Mouse (Mus musculus) neural tube, embryonic 15.5 days (tissue): ENCODE data around the gene Hdac11. TPM values are rescaled to one million over a fixed set of nuclear protein-coding genes. Genes with fewer than 3 reads are reported as not detected.
"Not testable (repeated sequence)": the region's sequence is repeated elsewhere in the genome, so short reads cannot be mapped to it uniquely, and the experiment has no call there.

Experiments
- ATAC-seq: fragments of 200-750 bp; cut with Nextera tagmentation; 2 replicates; pipeline ENCODE4 v1.8.0; 2017; ENCODE audit warnings: mild to moderate bottlenecking, moderate TSS enrichment, moderate library complexity; ENCODE audit not compliant: low FRiP score
- H3K27ac ChIP-seq: fragments of 300-500 bp; sonication (generic); replicated peaks from 2 replicates; pipeline ENCODE4 v1.5.1; 2015; ENCODE audit warnings: mild to moderate bottlenecking, inconsistent platforms
- H3K27me3 ChIP-seq: fragments of 300-500 bp; sonication (generic); replicated peaks from 2 replicates; pipeline ENCODE4 v1.6.1; 2015; ENCODE audit warnings: inconsistent platforms
- H3K36me3 ChIP-seq: fragments of 300-500 bp; sonication (generic); 2 replicates; pipeline ENCODE4 v1.6.1; 2015; ENCODE audit warnings: inconsistent platforms
- H3K4me1 ChIP-seq: fragments of 300-500 bp; sonication (generic); 2 replicates; pipeline ENCODE4 v1.6.1; 2015; ENCODE audit warnings: inconsistent platforms
- H3K4me2 ChIP-seq: fragments of 300-500 bp; sonication (generic); 2 replicates; pipeline ENCODE4 v1.6.1; 2015; ENCODE audit warnings: inconsistent platforms, mild to moderate bottlenecking, moderate library complexity
- H3K4me3 ChIP-seq: fragments of 300-500 bp; sonication (generic); replicated peaks from 2 replicates; pipeline ENCODE4 v1.5.1; 2015; ENCODE audit warnings: mild to moderate bottlenecking, inconsistent platforms
- H3K9ac ChIP-seq: fragments of 300-500 bp; sonication (generic); replicated peaks from 2 replicates; pipeline ENCODE4 v1.6.1; 2015; ENCODE audit warnings: mild to moderate bottlenecking, inconsistent platforms
- H3K9me3 ChIP-seq: fragments of 300-500 bp; sonication (generic); replicated peaks from 2 replicates; pipeline ENCODE4 v1.6.1; 2016; ENCODE audit warnings: inconsistent platforms
- WGBS: fragments of 180-500 bp; shearing (Covaris S2); methylation state at CpG from one replicate; pipeline ENCODE4 v1.1.7; 2015; ENCODE audit warnings: mixed read lengths; 5-methylcytosine and 5-hydroxymethylcytosine counted together
- polyA plus RNA-seq: library from polyadenylated mRNA; unstranded; fragments of >200 nt; fragmentation: Nextera tagmentation; extraction: Ambion mirVana; gene quantifications from 2 replicates; pipeline ENCODE4 v1.2.1, GENCODE M21; 2015

Gene Hdac11
- polyA plus RNA-seq, 1 experiment from 2014 or later = 51.5 TPM

- peaks cover 10% of the 10 kb centered on the region for H3K27me3 ChIP-seq
- H3K4me1 ChIP-seq = peaks cover 23% of the 10 kb centered on the region
- peak overlapping the region; percentile 18; the same call in 1 of the 2 replicates for H3K27ac ChIP-seq
- H3K9ac ChIP-seq = no peak overlapping the region
- H3K9me3 ChIP-seq = no peaks in the 10 kb centered on the region
- H3K4me2 ChIP-seq = no peak overlapping the region
- no peak for ATAC-seq
- no peak overlapping the region for H3K4me3 ChIP-seq
- 11% methylated on average over 2 of the region's 2 CpGs for WGBS
- no peaks in the 10 kb centered on the region for H3K36me3 ChIP-seq
These were observed 53.3 kb downstream of the Hdac11 start for GRCm38 (mm10) chr6:91209780-91210179.

- peaks cover 10% of the 10 kb centered on the region for H3K27me3 ChIP-seq
- H3K4me1 ChIP-seq = peaks cover 23% of the 10 kb centered on the region
- no peaks in the 10 kb centered on the region for H3K9me3 ChIP-seq
- WGBS = 74% methylated on average over 3 of the region's 3 CpGs
- no peak overlapping the region for H3K9ac ChIP-seq
- H3K36me3 ChIP-seq = no peaks in the 10 kb centered on the region
- H3K4me2 ChIP-seq = no peak overlapping the region
- H3K4me3 ChIP-seq = no peak overlapping the region
- ATAC-seq = no peak
- H3K27ac ChIP-seq = no peak overlapping the region
These were observed 54.4 kb downstream of the Hdac11 start for GRCm38 (mm10) chr6:91210852-91211251.

DNA sequence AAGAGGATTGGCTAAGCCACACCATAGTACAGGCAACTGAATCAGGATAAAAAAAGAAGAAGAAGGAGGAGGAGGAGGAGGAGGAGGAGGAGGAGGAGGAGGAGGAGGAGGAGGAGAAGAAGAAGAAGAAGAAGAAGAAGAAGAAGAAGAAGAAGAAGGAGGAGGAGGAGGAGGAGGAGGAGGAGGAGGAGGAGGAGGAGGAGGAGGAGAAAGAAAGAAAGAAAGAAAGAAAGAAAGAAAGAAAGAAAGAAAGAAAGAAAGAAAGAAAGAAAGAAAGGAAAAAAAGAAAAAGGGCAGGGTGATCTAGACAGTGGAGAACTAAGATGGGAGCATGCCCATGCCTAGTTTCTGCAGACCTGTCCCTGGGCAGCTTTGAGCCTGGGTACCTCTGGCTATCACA is 55.7 kb downstream of the Hdac11 start, which contains the start of gene Fbln2:
TSS of gene Fbln2 (plus strand) at position 301 of the 400 bp plus-strand sequence.
- H3K36me3 ChIP-seq, H3K27me3 ChIP-seq, ATAC-seq, H3K27ac ChIP-seq, H3K9me3 ChIP-seq: not testable (repeated sequence)
- H3K9ac ChIP-seq = peak within 1 kb of the TSS; percentile 38; the same call in 1 of the 2 replicates
- peak within 1 kb of the TSS; percentile 60 for H3K4me2 ChIP-seq
- H3K4me1 ChIP-seq = peaks cover 32% of the 10 kb centered on the region
- H3K4me3 ChIP-seq = peak within 1 kb of the TSS; percentile 37

DNA sequence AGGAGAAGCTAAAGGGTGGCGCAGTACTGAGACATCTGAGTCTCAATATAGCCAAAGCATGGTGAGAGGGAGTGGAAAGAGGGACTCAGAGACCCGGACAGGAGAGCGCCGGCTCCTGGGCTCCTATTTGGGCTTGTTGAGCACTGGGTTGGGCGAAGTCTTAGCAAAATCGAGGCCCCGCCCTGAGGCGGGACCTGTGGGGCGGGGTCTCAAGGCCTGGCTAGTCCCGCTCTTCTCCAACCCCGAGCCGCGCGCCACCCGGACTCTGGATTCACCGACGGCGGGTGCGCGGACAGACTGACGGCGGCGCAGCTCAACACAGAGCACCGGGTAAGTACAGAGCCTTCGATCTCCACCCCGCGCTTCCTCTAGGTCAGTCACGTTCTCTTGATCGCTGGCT is 56.1 kb downstream of the Hdac11 start:
- Histone ChIP-seq H3K4me2 (peak overlapping the region; percentile 60), H3K9me3 (no peaks in the 10 kb centered on the region), H3K4me3 (peak overlapping the region; percentile 37), H3K27me3 (peaks cover 10% of the 10 kb centered on the region), H3K4me1 (peaks cover 32% of the 10 kb centered on the region), H3K36me3 (no peaks in the 10 kb centered on the region), H3K27ac (no peak overlapping the region), H3K9ac (peak overlapping the region; percentile 38; the same call in 1 of the 2 replicates)
- WGBS = 2% methylated on average over 29 of the region's 29 CpGs
- peak; percentile 30; the same call in 1 of the 2 replicates for ATAC-seq

DNA sequence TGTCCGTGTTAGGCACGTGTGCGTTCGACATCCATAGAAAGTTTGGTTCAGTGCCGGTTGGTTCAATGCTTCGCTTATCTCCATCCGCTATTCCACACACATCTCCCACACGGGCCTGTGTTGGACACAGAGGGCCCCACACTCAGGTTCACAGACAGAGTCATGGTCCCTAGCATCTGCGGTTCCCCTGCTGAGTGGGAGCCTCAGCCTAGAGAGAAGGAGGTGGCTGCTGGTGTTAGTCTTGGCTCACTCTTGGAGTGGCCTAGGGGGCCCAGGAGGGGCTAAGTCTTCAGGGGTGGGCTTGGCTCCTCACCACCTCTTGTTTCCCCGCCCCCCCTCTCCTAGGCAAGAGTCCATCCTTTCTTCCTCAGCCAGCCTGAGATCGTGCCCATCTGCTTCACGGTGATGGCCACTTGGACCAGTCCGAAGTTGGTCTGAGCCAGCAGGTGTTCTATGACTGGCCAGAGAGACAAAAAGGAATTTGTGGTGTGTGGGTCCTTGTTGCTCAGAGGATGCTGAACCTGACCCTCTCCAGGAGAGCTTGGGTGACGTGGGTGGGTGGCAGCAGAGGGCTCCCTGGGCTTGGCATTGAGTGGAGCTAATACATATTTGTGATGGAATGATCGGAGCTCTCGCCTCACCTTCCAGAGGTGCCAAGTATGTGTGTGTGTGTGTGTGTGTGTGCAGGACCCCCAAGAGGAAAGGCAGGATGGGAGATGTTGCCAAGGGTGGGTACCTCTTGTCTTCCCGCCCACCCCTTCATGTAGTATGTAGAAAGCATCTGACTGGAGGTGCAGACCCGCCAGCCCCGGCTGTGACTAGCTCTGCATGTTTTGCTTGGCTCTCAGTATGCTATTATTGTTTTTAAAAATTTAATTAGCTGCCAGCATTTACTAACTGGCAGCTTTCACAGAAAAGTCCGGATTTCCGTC is 57.1 kb downstream of the Hdac11 start:
- H3K27me3 ChIP-seq = peaks cover 10% of the 10 kb centered on the region
- peak overlapping the region; percentile 37 for H3K4me3 ChIP-seq
- 0 out of 2 replicates have a peak overlapping the region, but pooled peaks have one; percentile 38 for H3K9ac ChIP-seq
- peak overlapping the region; percentile 60 for H3K4me2 ChIP-seq
- H3K4me1 ChIP-seq = peaks cover 34% of the 10 kb centered on the region
- no peak overlapping the region for H3K27ac ChIP-seq
- 0 out of 2 replicates have a peak, but pooled peaks have one; percentile 39 for ATAC-seq
- 54% methylated on average over 21 of the region's 21 CpGs for WGBS
- H3K36me3 ChIP-seq = no peaks in the 10 kb centered on the region
- H3K9me3 ChIP-seq = no peaks in the 10 kb centered on the region

GRCm38 (mm10) chr6:91215454-91215853 is 59.0 kb downstream of the Hdac11 start:
- no peaks in the 10 kb centered on the region for H3K36me3 ChIP-seq
- 55% methylated on average over 1 of the region's 1 CpGs for WGBS
- H3K4me2 ChIP-seq = no peak overlapping the region
- H3K9ac ChIP-seq = no peak overlapping the region
- H3K27ac ChIP-seq = no peak overlapping the region
- ATAC-seq = no peak
- peaks cover 29% of the 10 kb centered on the region for H3K4me1 ChIP-seq
- no peak overlapping the region for H3K4me3 ChIP-seq
- peaks cover 10% of the 10 kb centered on the region for H3K27me3 ChIP-seq
- no peaks in the 10 kb centered on the region for H3K9me3 ChIP-seq

- WGBS = 39% methylated on average over 9 of the region's 9 CpGs
- Histone ChIP-seq H3K27me3 (peaks cover 2% of the 10 kb centered on the region), H3K27ac (no peak overlapping the region), H3K4me2 (no peak overlapping the region), H3K4me1 (peaks cover 18% of the 10 kb centered on the region), H3K9ac (no peak overlapping the region), H3K4me3 (no peak overlapping the region), H3K36me3 (no peaks in the 10 kb centered on the region), H3K9me3 (no peaks in the 10 kb centered on the region)
- ATAC-seq = no peak
These were observed 62.0 kb downstream of the Hdac11 start for GRCm38 (mm10) chr6:91218445-91218844.

DNA sequence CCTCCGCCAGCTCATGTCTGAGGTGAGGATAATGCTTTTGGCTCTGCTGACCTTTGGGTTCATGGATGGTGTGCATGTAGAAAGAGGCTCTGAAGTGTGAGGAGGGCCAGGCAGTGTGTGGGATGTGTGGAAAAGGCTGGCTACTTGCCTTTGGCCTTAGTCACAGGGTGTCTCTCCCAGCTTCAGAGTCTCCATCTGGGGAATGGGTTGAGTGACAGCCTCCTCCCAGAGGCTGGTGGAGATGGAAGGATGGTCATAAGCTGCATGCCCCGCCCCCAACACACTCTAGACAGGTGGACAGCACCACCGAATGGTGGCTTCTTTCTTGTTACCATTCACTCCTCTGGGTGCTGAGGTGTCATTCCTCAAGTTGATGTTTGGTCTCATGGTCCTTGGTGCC is 62.4 kb downstream of the Hdac11 start:
- Histone ChIP-seq H3K27ac (no peak overlapping the region), H3K9me3 (no peaks in the 10 kb centered on the region), H3K27me3 (no peaks in the 10 kb centered on the region), H3K9ac (no peak overlapping the region), H3K4me2 (no peak overlapping the region), H3K4me3 (no peak overlapping the region), H3K4me1 (peaks cover 16% of the 10 kb centered on the region; the same call in 1 of the 2 replicates), H3K36me3 (no peaks in the 10 kb centered on the region)
- ATAC-seq = no peak
- WGBS = 66% methylated on average over 3 of the region's 3 CpGs

DNA sequence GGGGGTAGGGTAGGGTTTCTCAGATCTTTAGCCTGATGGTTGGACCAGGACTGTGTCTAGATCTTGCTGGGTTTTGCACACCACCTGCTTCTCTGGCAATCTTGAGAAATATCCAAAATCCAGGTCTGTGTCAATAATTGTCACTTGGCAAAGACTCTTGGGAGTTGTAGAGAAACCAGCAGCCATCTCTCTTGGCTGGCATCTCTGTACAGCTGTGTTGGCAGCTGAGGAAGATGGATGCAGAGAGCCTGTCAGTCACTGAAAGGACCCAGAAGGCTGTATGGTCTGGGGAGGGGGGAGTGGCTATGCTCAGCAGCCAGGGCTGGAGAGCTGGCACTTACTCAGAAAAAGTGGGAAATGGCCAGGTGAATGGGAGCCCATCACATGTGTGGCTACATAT is 63.6 kb downstream of the Hdac11 start:
- ATAC-seq = no peak
- no peak overlapping the region for H3K4me3 ChIP-seq
- H3K4me1 ChIP-seq = peaks cover 16% of the 10 kb centered on the region; the same call in 1 of the 2 replicates
- no peaks in the 10 kb centered on the region for H3K27me3 ChIP-seq
- H3K4me2 ChIP-seq = no peak overlapping the region
- no peak overlapping the region for H3K9ac ChIP-seq
- H3K27ac ChIP-seq = no peak overlapping the region
- H3K9me3 ChIP-seq = no peaks in the 10 kb centered on the region
- no peaks in the 10 kb centered on the region for H3K36me3 ChIP-seq

DNA sequence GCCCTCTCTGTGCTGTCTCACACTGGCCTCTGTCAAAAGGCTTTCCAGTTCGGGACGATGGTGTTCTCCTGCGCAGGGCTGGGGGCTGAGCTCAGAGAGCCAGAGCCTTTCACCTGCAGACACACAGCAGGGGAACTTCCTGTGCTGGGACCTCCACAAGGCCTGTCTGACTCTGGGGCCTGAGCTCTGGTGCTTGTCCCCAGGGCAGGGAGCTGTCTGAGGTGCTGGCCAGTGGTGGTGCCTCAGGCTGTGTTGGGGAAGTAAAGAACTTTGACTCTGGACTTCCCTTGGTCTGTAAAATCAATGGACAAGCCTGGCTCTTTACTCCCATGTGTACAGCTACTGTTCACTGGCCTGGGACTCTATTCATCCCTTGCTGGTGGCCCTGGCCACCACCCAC is 64.6 kb downstream of the Hdac11 start:
- WGBS = 14% methylated on average over 3 of the region's 3 CpGs
- Histone ChIP-seq H3K4me2 (no peak overlapping the region), H3K4me3 (no peak overlapping the region), H3K27ac (no peak overlapping the region), H3K9me3 (no peaks in the 10 kb centered on the region), H3K27me3 (no peaks in the 10 kb centered on the region), H3K36me3 (no peaks in the 10 kb centered on the region), H3K4me1 (peaks cover 16% of the 10 kb centered on the region; the same call in 1 of the 2 replicates), H3K9ac (no peak overlapping the region)
- no peak for ATAC-seq

- Histone ChIP-seq H3K4me2 (no peak overlapping the region), H3K9ac (no peak overlapping the region), H3K9me3 (no peaks in the 10 kb centered on the region), H3K4me3 (no peak overlapping the region), H3K36me3 (no peaks in the 10 kb centered on the region), H3K4me1 (peaks cover 7% of the 10 kb centered on the region; the same call in 1 of the 2 replicates), H3K27ac (no peak overlapping the region), H3K27me3 (no peaks in the 10 kb centered on the region)
- ATAC-seq = no peak
- WGBS = 83% methylated on average over 10 of the region's 10 CpGs
These were observed 66.4 kb downstream of the Hdac11 start for GRCm38 (mm10) chr6:91222694-91223346.
